Mouse (Mus musculus) T-helper 1 cell (primary cell): ENCODE results near the gene Prokr1.
"Not testable (repeated sequence)": the region's sequence is repeated elsewhere in the genome, so short reads cannot be mapped to it uniquely, and the experiment has no call there.

ENCODE experiments used
- in situ Hi-C: fragments of 300-600 bp; cut with MboI, MseI; formaldehyde crosslinking; loops from one replicate; pipeline ENCODE4 v1.15.1; 2025; ENCODE audit warnings: high pct_unique_total_duplicates

Prokr1 gene

GRCm38 (mm10) chr6:87571863-87572262 is 18.7 kb downstream of the Prokr1 start:
- in situ Hi-C loops = not testable (repeated sequence)

DNA sequence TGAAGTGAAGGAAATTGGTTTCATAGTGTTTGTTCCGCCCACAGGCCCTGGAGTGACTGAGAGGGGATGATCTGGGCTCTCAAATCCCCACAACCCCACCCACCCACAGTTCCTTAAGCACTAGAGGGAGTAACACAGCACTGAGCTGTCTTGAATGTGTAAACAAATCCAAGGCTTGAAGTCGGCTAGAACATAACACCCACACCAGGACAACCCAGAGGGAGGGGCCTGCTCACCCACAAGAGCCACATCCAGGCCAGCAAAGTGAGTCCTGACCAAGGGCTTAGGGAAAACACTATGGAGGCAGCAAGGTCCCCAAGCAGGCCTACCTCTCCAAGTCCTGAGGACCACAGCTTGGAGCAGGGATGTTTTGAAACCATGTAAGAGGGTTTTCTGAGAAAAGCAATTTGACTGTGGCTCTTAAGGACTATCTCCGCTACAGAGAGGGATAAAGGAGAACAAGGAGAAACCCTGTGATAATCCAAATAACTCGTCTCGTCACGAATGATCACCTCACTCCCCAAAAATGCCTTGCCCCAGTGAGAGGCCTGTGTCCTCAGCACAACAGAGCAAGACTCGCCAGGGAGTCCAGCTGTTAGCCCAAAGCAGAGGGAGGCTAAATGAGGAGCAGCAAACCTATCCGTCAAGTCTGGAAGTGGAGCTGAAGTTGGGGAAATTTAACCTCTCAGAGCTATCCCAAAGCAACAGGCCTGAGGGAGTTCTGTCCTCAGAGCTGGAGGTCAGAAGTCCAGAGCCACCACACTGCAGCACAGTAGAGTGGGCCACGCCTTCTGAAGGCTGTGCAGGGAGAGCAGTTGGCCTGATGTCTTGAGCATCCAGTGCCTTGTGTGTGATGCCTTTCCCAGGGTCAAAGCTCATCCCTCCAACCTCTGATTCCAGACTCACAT is 22.6 kb downstream of the Prokr1 start:
- in situ Hi-C loops = no loop called here

GRCm38 (mm10) chr6:87565166-87565565 is 25.4 kb downstream of the Prokr1 start:
- in situ Hi-C loops = no loop called here

GRCm38 (mm10) chr6:87564356-87564755 is 26.2 kb downstream of the Prokr1 start:
- in situ Hi-C loops = no loop called here

GRCm38 (mm10) chr6:87553724-87554123 is 36.8 kb downstream of the Prokr1 start:
- in situ Hi-C loops = loop anchor here (5.0 kb wide), 1 partner anchor 86 kb away; no protein-coding TSS in a partner anchor

GRCm38 (mm10) chr6:87552054-87552807 is 38.3 kb downstream of the Prokr1 start:
- in situ Hi-C loops = loop anchor here (5.0 kb wide), 1 partner anchor 85 kb away; no protein-coding TSS in a partner anchor

- in situ Hi-C loops = loop anchor here (25.0 kb wide), 1 partner anchor 1586 kb away; the partner anchor contains the start of gene Dusp11
Measured at GRCm38 (mm10) chr6:87547836-87548235, 42.7 kb downstream of the Prokr1 start.

DNA sequence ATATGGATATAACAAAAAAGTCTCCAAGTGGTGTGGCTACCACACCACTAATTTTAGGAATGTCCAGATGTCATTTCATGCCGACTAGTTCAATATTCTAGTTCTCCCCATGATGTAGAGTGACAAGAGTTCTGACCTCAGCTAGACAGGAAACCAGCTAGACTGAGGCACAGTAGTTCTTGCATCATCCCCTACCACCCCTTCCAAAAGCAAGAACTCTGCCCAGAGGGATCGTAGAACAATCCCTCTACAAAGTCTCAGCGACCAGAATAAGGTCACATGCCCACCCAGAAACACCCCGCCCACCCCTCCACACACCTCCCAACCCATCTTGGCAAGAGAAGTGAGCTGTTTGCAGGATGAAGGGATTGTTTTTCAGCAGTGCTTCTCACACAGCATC is 43.1 kb downstream of the Prokr1 start:
- in situ Hi-C loops = loop anchor here (25.0 kb wide), 1 partner anchor 1585 kb away; the partner anchor contains the start of gene Dusp11

DNA sequence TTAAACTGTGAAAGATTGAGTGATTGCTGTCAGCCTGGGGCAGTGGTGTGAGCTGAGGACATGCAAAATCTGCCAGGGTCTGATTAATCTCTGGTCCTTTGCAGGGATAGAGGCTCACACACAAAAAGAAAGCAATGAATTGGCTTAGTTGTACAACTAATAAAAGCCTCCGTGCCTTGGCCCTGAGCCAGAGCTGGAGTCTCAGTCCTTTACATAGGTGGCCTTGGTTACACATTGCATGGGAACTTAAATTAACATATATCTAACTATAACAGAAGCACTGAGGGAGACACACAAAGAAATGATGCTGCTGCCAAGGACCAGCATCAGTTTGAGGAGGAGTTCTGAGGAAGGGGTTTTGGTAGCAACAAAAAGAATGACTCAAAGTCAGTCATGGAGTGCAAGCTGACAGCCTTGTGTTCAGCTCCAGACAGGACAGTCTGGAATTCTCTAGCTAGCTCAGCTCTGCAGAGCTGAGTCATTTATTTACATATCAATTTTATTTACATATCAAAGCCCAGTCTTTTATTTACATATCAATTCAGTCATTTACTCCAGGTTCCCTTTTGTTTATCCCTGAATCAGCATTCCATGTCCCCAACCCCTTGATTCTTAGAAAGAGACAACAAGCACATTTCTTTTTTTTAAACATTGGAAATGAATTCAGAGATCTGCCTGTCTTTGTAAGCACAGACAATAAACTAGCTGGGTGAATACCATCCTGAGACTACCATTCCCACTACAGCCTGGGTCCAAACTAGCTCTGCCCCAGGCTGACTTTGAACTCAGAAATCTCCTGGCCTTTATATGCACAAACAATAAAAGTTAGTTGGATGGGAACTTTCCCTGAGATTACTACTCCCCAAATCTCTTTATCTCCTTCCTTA is 45.0 kb downstream of the Prokr1 start:
- in situ Hi-C loops = loop anchor here (25.0 kb wide), 1 partner anchor 1583 kb away; the partner anchor contains the start of gene Dusp11

- in situ Hi-C loops = loop anchor here (25.0 kb wide), 1 partner anchor 1580 kb away; the partner anchor contains the start of gene Dusp11
Measured at GRCm38 (mm10) chr6:87542027-87542426, 48.5 kb downstream of the Prokr1 start.

- in situ Hi-C loops = loop anchor here (25.0 kb wide), 1 partner anchor 1579 kb away; the partner anchor contains the start of gene Dusp11
Measured at GRCm38 (mm10) chr6:87541171-87541571, 49.4 kb downstream of the Prokr1 start.

DNA sequence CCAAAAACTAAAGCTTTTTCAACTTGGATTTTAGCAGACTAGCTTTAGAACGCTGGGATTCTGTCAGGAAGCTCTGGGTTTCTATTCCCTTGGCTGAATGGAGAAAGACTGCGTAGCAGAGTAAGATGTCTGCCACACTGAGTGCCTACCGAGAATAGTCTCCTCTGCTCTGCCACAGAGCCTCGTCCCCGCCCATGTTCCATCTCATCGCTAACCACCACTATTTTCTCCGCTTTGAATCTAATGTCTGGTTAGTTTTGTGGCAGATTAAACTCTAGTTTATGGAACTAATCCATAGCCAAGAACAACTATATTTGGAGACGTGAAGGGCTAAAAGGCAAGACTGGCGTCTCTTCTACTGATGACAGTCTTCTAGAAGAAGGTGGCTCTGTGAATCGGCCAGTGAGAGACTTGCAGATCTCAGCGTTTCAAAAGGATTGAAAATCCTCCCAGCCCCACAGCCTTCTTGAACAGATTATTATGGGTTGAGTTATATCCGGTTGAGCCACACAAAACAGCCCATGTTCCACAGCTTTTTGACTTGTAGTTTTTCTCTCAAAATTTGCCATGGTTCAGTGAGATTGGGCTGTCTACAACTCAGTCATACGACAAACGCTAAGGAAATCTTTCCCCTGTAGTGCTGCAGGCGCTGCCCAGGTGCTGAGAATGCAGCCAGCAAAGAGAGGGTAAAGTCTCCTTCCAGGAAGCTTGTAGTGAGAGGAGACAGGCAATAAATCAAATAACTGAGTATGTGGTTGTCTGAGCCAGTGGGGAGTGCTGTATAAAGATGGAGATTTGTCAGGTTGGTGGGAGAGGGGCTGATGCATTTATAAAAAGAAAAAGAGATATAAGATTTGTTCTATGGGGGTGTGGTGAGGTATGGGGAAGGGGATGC is 51.9 kb downstream of the Prokr1 start:
- in situ Hi-C loops = loop anchor here (25.0 kb wide), 1 partner anchor 1576 kb away; the partner anchor contains the start of gene Dusp11

DNA sequence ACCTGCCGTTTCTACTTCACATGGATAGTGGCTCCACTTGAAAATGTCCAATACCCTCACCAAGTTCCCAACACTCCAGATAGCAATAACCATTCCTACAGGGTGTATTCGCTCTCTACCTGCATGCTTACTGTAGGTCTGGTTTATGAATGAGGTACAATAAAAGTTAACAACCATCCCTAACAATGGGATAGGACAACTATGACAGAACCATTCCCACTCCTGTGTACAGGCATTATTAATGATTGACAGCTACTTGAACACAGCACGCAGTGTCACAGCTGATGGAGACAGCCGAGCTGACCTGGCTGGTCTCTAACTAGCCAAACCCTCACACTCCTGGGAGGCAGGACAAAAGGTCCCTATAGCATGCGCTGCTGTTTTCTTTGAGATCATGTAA is 52.9 kb downstream of the Prokr1 start:
- in situ Hi-C loops = loop anchor here (25.0 kb wide), 1 partner anchor 1575 kb away; the partner anchor contains the start of gene Dusp11

- in situ Hi-C loops = loop anchor here (25.0 kb wide), 1 partner anchor 1574 kb away; the partner anchor contains the start of gene Dusp11
Measured at GRCm38 (mm10) chr6:87536270-87536669, 54.3 kb downstream of the Prokr1 start.

DNA sequence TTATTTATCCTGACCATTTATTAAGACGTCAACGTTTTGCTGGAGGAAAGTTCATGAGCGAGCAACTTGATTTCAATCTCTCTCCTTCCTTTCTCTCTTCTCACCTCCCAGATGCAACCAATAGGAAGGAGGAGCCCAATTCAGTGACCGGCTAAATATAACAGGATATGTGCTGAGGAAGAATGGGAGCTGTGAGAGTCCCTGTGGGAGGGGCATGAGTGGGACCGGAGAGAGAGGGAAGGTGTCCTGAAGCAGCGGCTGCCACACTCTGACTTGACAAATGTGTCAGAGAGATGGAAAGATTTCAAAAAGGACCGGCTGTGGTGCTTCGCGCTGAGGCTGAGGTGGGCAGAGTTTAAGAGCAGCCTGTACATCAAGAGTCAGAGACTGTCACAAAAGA is 54.9 kb downstream of the Prokr1 start:
- in situ Hi-C loops = loop anchor here (25.0 kb wide), 1 partner anchor 1573 kb away; the partner anchor contains the start of gene Dusp11

GRCm38 (mm10) chr6:87534855-87535575 is 55.5 kb downstream of the Prokr1 start:
- in situ Hi-C loops = loop anchor here (25.0 kb wide), 1 partner anchor 1573 kb away; the partner anchor contains the start of gene Dusp11

GRCm38 (mm10) chr6:87532953-87533710 is 57.4 kb downstream of the Prokr1 start, which contains the start of gene Arhgap25:
Gene Arhgap25 (minus strand): TSS chr6:87533259.
- in situ Hi-C loops = loop anchor here (25.0 kb wide), 1 partner anchor 1571 kb away; the partner anchor contains the start of gene Dusp11
